ENCODE assay signal across 20 mouse cellular contexts in the genomic region with DNA sequence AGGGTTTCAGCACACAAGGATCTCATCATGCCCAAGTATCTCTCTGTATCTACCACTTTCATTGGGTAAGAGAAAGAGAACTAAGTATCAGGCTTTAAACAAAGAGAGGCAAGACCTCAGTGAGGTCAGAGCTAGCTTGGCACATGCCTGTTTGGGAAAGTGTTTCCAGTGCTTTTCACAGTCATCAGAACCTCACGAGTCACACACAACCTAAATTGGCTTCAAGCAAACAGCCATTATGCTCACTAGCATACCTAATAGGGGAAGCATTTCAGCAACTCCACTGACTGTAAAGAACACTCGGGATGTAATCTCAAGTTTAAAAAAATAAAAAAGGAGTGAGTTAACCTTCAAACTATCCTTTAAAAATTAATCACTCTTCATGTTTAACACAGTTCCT. TPM values are rescaled to one million over a fixed set of nuclear protein-coding genes. Genes with fewer than 3 reads are reported as not detected.
DNase-seq lines count a peak whose midpoint lies in the region; ATAC-seq and TF ChIP-seq lines count a peak whose summit lies in the region.
"Had no signal": no experiment of that assay in that cellular context is flagged by ENCODE, and none has a peak within 500 bp of the region (broad histone marks: within the 10 kb centered on the region; RNA-seq: fewer than 3 reads in every experiment).

No protein-coding gene starts in this region.

- H3K4me1 ChIP-seq in midbrain, embryonic 11.5 days (ENCODE audit: control insufficient read depth, insufficient read depth, low read length), result no peaks in the 10 kb centered on the region
- H3K4me1 ChIP-seq in midbrain, embryonic 14.5 days (ENCODE audit: control insufficient read depth, insufficient read depth, low read length), result no peaks in the 10 kb centered on the region
- H3K4me1 ChIP-seq in embryonic fibroblast, embryonic 13.5 days (ENCODE audit: control insufficient read depth, insufficient read depth, low read length), result no peaks in the 10 kb centered on the region
- H3K4me1 ChIP-seq in kidney, embryonic 16.5 days (ENCODE audit: insufficient read depth, low read length), result no peaks in the 10 kb centered on the region
- H3K4me1 ChIP-seq: forebrain, embryonic 12.5 days; hindbrain, embryonic 12.5 days; lung, embryonic 15.5 days; midbrain, embryonic 12.5 days; stomach, embryonic 15.5 days had no signal

- H3K27me3 ChIP-seq in midbrain, embryonic 11.5 days (ENCODE audit: control insufficient read depth, insufficient read depth, low read length), result no peaks in the 10 kb centered on the region
- H3K27me3 ChIP-seq in midbrain, embryonic 14.5 days (ENCODE audit: control insufficient read depth, insufficient read depth, low read length), result no peaks in the 10 kb centered on the region
- H3K27me3 ChIP-seq in kidney, embryonic 16.5 days (ENCODE audit: insufficient read depth, low read length), result no peaks in the 10 kb centered on the region
- H3K27me3 ChIP-seq: forebrain, embryonic 12.5 days; hindbrain, embryonic 12.5 days; lung, embryonic 15.5 days; midbrain, embryonic 12.5 days; stomach, embryonic 15.5 days had no signal

- H3K9me3 ChIP-seq in midbrain, embryonic 11.5 days (ENCODE audit: control insufficient read depth, low read length), result no peaks in the 10 kb centered on the region
- H3K9me3 ChIP-seq in midbrain, embryonic 14.5 days (ENCODE audit: control insufficient read depth, low read length), result no peaks in the 10 kb centered on the region
- no peaks in the 10 kb centered on the region for H3K9me3 ChIP-seq in kidney, embryonic 16.5 days (ENCODE audit: low read length)
- H3K9me3 ChIP-seq: forebrain, embryonic 12.5 days; hindbrain, embryonic 12.5 days; lung, embryonic 15.5 days; midbrain, embryonic 12.5 days; stomach, embryonic 15.5 days had no signal

- H3K4me3 ChIP-seq in midbrain, embryonic 11.5 days (ENCODE audit: low read depth, low read length), result no peak overlapping the region
- no peak overlapping the region for H3K4me3 ChIP-seq in midbrain, embryonic 14.5 days (replicated peaks; ENCODE audit: low read depth, low read length)
- H3K4me3 ChIP-seq in embryonic fibroblast, embryonic 13.5 days (ENCODE audit: insufficient read depth, low read length), result no peak overlapping the region
- no peak overlapping the region for H3K4me3 ChIP-seq in kidney, embryonic 16.5 days (ENCODE audit: low read length)
- H3K4me3 ChIP-seq: forebrain, embryonic 12.5 days; hindbrain, embryonic 12.5 days; lung, embryonic 15.5 days; midbrain, embryonic 12.5 days; stomach, embryonic 15.5 days had no signal

- no peak for ATAC-seq in midbrain, embryonic 11.5 days (ENCODE audit: low FRiP score)
- ATAC-seq in midbrain, embryonic 14.5 days (ENCODE audit: low FRiP score, low TSS enrichment), result no peak
- peak; percentile 71; the same call in 1 of the 2 replicates for ATAC-seq in kidney, embryonic 16.5 days (ENCODE audit: low FRiP score, low TSS enrichment)
- ATAC-seq: intestine, postnatal 0 days had no signal

- no peaks in the 10 kb centered on the region for H3K36me3 ChIP-seq in midbrain, embryonic 11.5 days (ENCODE audit: control insufficient read depth, insufficient read depth, low read length)
- H3K36me3 ChIP-seq in midbrain, embryonic 14.5 days (ENCODE audit: control insufficient read depth, insufficient read depth, low read length), result no peaks in the 10 kb centered on the region; the same call in 1 of the 2 replicates
- H3K36me3 ChIP-seq in kidney, embryonic 16.5 days (ENCODE audit: insufficient read depth, low read length), result 0 out of 2 replicates have a peak, but pooled peaks cover 6% of the 10 kb centered on the region
- H3K36me3 ChIP-seq: forebrain, embryonic 12.5 days; lung, embryonic 15.5 days; midbrain, embryonic 12.5 days; stomach, embryonic 15.5 days had no signal

- no peak overlapping the region for H3K4me2 ChIP-seq in midbrain, embryonic 11.5 days
- H3K4me2 ChIP-seq in midbrain, embryonic 14.5 days (ENCODE audit: low read length), result no peak overlapping the region
- H3K4me2 ChIP-seq in kidney, embryonic 16.5 days (replicated peaks; ENCODE audit: low read depth, low read length), result no peak overlapping the region
- H3K4me2 ChIP-seq: forebrain, embryonic 12.5 days; heart, embryonic 11.5 days; hindbrain, embryonic 12.5 days; lung, embryonic 15.5 days; midbrain, embryonic 12.5 days; stomach, embryonic 15.5 days had no signal

- TF ChIP-seq CTCF in embryonic fibroblast, embryonic 13.5 days (IDR thresholded peaks at IDR 0.05; ENCODE audit: borderline replicate concordance, insufficient read depth, low read length), result no peak

- DNase-seq in midbrain, embryonic 11.5 days (ENCODE audit: low spot score, missing footprints), result peak; percentile 19
- no peak for DNase-seq in midbrain, embryonic 14.5 days
- DNase-seq in layer of hippocampus, adult 9-11 months, result no peak
- DNase-seq in frontal cortex, postnatal 25 days (ENCODE audit: low spot score in 2 of 2), result no peak
- DNase-seq in frontal cortex, postnatal 10 days (ENCODE audit: low spot score in 2 of 2), result no peak
- DNase-seq: adrenal gland, adult 2 months; cerebellum, adult 18-20 months; cerebellum, postnatal 14 days; thymus, postnatal 36 days had no signal

- no peak for TF ChIP-seq POLR2A in embryonic fibroblast, embryonic 13.5 days (IDR thresholded peaks at IDR 0.05; ENCODE audit: low read depth, low read length)

- 82% methylated on average over 2 of the region's 2 CpGs for WGBS in midbrain, embryonic 11.5 days
- whole genome bisulfite sequencing in midbrain, embryonic 14.5 days, result 77% methylated on average over 2 of the region's 2 CpGs
- 40% methylated on average over 2 of the region's 2 CpGs for WGBS in kidney, embryonic 16.5 days

- no peak overlapping the region for H3K9ac ChIP-seq in midbrain, embryonic 11.5 days (ENCODE audit: low read length)
- H3K9ac ChIP-seq in midbrain, embryonic 14.5 days (replicated peaks; ENCODE audit: low read length), result no peak overlapping the region
- H3K9ac ChIP-seq in kidney, embryonic 16.5 days (replicated peaks; ENCODE audit: low read length), result no peak overlapping the region
- H3K9ac ChIP-seq: forebrain, embryonic 12.5 days; hindbrain, embryonic 12.5 days; liver, embryonic 14.5 days; lung, embryonic 15.5 days; midbrain, embryonic 12.5 days; stomach, embryonic 15.5 days had no signal

- no peak overlapping the region for H3K27ac ChIP-seq in midbrain, embryonic 11.5 days (ENCODE audit: low read depth, low read length)
- no peak overlapping the region for H3K27ac ChIP-seq in midbrain, embryonic 14.5 days (replicated peaks; ENCODE audit: low read depth, low read length)
- H3K27ac ChIP-seq in embryonic fibroblast, embryonic 13.5 days (ENCODE audit: insufficient read depth, low read length), result peak overlapping the region; percentile 58; the same call in 1 of the 2 replicates
- no peak overlapping the region; the same call in 1 of the 2 replicates for H3K27ac ChIP-seq in kidney, embryonic 16.5 days (ENCODE audit: low read length)
- H3K27ac ChIP-seq: forebrain, embryonic 12.5 days; hindbrain, embryonic 12.5 days; liver, embryonic 14.5 days; lung, embryonic 15.5 days; macrophage; midbrain, embryonic 12.5 days; stomach, embryonic 15.5 days had no signal

RNA-seq across cellular contexts. Expression of a gene that starts 10.1 kb away (rescaled TPM):
- polyA plus RNA-seq in midbrain, embryonic 11.5 days (2014; fragmentation: Nextera tagmentation; extraction: Ambion mirVana), result 8.1 and 9.0 TPM in 2 replicates
- polyA plus RNA-seq in midbrain, embryonic 14.5 days (2014; fragmentation: Nextera tagmentation; extraction: Ambion mirVana), result 8.1 and 11.3 TPM in 2 replicates
- 34.7 and 65.2 TPM in 2 replicates for polyA plus RNA-seq in embryonic fibroblast, embryonic 13.5 days (2011; ENCODE audit: insufficient read length, low read depth, missing spikeins)
- 26.0 and 29.3 TPM in 2 replicates for polyA plus RNA-seq in kidney, embryonic 16.5 days (2015; fragmentation: Nextera tagmentation; extraction: Ambion mirVana)
